Mouse (Mus musculus) liver, adult 2 months (tissue): ENCODE data around the gene Sars2.

Source experiments
- CTCF ChIP-seq: fragments of 200-500 bp; IDR thresholded peaks from 2 replicates; pipeline ENCODE4 v1.5.1; 2011; ENCODE audit warnings: low read depth, low read length, control low read depth
- POLR2A ChIP-seq: fragments of 200-500 bp; IDR thresholded peaks from 2 replicates; pipeline ENCODE4 v1.6.1; 2011; ENCODE audit warnings: low read length, control low read depth; ENCODE audit not compliant: insufficient read depth; ENCODE audit errors: extremely low read depth

DNA sequence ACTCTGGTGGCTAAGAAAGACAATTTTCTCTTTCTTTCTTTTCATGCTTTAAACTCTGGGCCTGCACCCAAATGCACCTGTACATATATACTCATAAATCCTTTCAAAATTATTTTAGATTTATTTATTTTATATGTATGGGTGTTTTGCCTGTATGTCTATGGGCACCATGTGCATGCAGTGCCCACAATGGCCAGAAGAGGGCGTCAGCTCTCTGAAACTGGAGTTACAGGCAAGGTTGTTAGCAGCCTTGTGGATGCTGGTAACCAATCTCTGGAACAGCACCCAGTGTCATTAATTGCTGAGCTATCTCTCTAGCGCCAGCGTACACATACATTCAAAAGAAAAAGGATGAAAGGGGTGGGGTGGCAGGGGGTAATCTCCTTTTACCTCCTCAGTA, 30.8 kb upstream of the Sars2 start:
- TF ChIP-seq CTCF = peak; percentile 32; the same call in 1 of the 2 replicates
- no peak for TF ChIP-seq POLR2A
